Mouse (Mus musculus) forebrain, embryonic 13.5 days (tissue): ENCODE measurements at regions not wholly inside any gene's neighbourhood (a gene's known extent, or its start where the extent isn't known, plus 50 kb on each side); places are given as distances from the start of the nearest gene placed in this dataset.

Source experiments
- ATAC-seq: fragments of 200-750 bp; cut with Nextera tagmentation; 2 replicates; pipeline ENCODE4 v1.8.0; 2017
- H3K27ac ChIP-seq: fragments of 300-500 bp; sonication (generic); 2 replicates; pipeline ENCODE4 v1.5.1; 2015; ENCODE audit warnings: inconsistent platforms, mild to moderate bottlenecking, moderate library complexity
- H3K27me3 ChIP-seq: fragments of 300-500 bp; sonication (generic); 2 replicates; pipeline ENCODE4 v1.6.1; 2015; ENCODE audit warnings: mild to moderate bottlenecking, inconsistent platforms
- H3K36me3 ChIP-seq: fragments of 300-500 bp; sonication (generic); 2 replicates; pipeline ENCODE4 v1.6.1; 2015; ENCODE audit warnings: mild to moderate bottlenecking, inconsistent platforms; ENCODE audit not compliant: poor library complexity, severe bottlenecking
- H3K4me1 ChIP-seq: fragments of 300-500 bp; sonication (generic); 2 replicates; pipeline ENCODE4 v1.6.1; 2015; ENCODE audit warnings: inconsistent platforms
- H3K4me2 ChIP-seq: fragments of 300-500 bp; sonication (generic); 2 replicates; pipeline ENCODE4 v1.6.1; 2015; ENCODE audit warnings: inconsistent platforms, mild to moderate bottlenecking, moderate library complexity
- H3K4me3 ChIP-seq: fragments of 300-500 bp; sonication (generic); 2 replicates; pipeline ENCODE4 v1.5.1; 2015; ENCODE audit warnings: mild to moderate bottlenecking, inconsistent platforms
- H3K9ac ChIP-seq: fragments of 300-500 bp; sonication (generic); 2 replicates; pipeline ENCODE4 v1.6.1; 2015; ENCODE audit warnings: mild to moderate bottlenecking, inconsistent platforms
- H3K9me3 ChIP-seq: fragments of 300-500 bp; sonication (generic); replicated peaks from 2 replicates; pipeline ENCODE4 v1.6.1; 2016; ENCODE audit warnings: inconsistent platforms
- WGBS: fragments of 180-500 bp; shearing (Covaris S2); methylation state at CpG from one replicate; pipeline ENCODE4 v1.1.7; 2015; 5-methylcytosine and 5-hydroxymethylcytosine counted together

- Histone ChIP-seq H3K4me3 (no peak overlapping the region), H3K4me1 (no peaks in the 10 kb centered on the region), H3K27ac (no peak overlapping the region), H3K9ac (no peak overlapping the region), H3K27me3 (no peaks in the 10 kb centered on the region), H3K4me2 (no peak overlapping the region), H3K36me3 (no peaks in the 10 kb centered on the region), H3K9me3 (no peaks in the 10 kb centered on the region)
- WGBS, result 81% methylated on average over 6 of the region's 6 CpGs
- ATAC-seq, result peak; percentile 48; the same call in 1 of the 2 replicates
Observed at GRCm38 (mm10) chr3:113811790-113812189, 181.8 kb upstream of the Rnpc3 start.

- Histone ChIP-seq H3K36me3 (no peaks in the 10 kb centered on the region), H3K27ac (no peak overlapping the region), H3K4me2 (no peak overlapping the region), H3K27me3 (no peaks in the 10 kb centered on the region), H3K9ac (no peak overlapping the region), H3K4me1 (no peaks in the 10 kb centered on the region), H3K9me3 (no peaks in the 10 kb centered on the region), H3K4me3 (no peak overlapping the region)
- WGBS, result 47% methylated on average over 1 of the region's 1 CpGs
- ATAC-seq, result no peak
Observed at GRCm38 (mm10) chr3:113859421-113859820, 170.9 kb upstream of the Col11a1 start.

GRCm38 (mm10) chr3:113860005-113860404, 170.3 kb upstream of the Col11a1 start:
- no peaks in the 10 kb centered on the region for H3K9me3 ChIP-seq
- H3K4me2 ChIP-seq, result no peak overlapping the region
- H3K27ac ChIP-seq, result no peak overlapping the region
- 93% methylated on average over 5 of the region's 5 CpGs for WGBS
- no peak overlapping the region for H3K9ac ChIP-seq
- no peak for ATAC-seq
- H3K36me3 ChIP-seq, result no peaks in the 10 kb centered on the region
- H3K4me1 ChIP-seq, result no peaks in the 10 kb centered on the region
- H3K27me3 ChIP-seq, result no peaks in the 10 kb centered on the region
- no peak overlapping the region for H3K4me3 ChIP-seq

GRCm38 (mm10) chr3:113860426-113860825, 169.9 kb upstream of the Col11a1 start:
- Histone ChIP-seq H3K4me2 (no peak overlapping the region), H3K9me3 (no peaks in the 10 kb centered on the region), H3K4me3 (no peak overlapping the region), H3K27me3 (no peaks in the 10 kb centered on the region), H3K27ac (no peak overlapping the region), H3K36me3 (no peaks in the 10 kb centered on the region), H3K4me1 (no peaks in the 10 kb centered on the region), H3K9ac (no peak overlapping the region)
- ATAC-seq, result no peak

DNA sequence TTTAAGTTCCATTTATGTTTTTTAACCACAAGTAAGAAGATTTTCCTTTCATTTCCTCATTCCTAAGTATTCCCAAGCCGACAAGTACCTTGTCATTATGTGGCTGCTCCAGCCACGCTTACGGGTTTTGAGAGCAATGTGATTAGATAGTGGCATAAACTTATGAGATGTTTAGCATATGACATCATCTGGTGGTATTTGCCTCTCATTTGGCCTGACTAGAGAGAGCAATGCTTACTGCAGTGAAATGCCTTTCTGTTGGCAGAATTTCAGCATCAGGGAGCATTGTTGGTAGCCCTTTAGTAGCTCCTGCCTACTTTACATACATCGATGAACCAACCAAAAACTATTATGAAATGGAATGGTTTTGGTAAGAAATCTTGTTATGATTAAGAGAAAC, 157.1 kb upstream of the Col11a1 start:
- 88% methylated on average over 4 of the region's 4 CpGs for WGBS
- H3K9ac ChIP-seq, result no peak overlapping the region
- H3K4me2 ChIP-seq, result no peak overlapping the region
- no peaks in the 10 kb centered on the region for H3K4me1 ChIP-seq
- no peak for ATAC-seq
- H3K4me3 ChIP-seq, result no peak overlapping the region
- H3K36me3 ChIP-seq, result no peaks in the 10 kb centered on the region
- no peaks in the 10 kb centered on the region for H3K9me3 ChIP-seq
- H3K27me3 ChIP-seq, result no peaks in the 10 kb centered on the region
- no peak overlapping the region for H3K27ac ChIP-seq

DNA sequence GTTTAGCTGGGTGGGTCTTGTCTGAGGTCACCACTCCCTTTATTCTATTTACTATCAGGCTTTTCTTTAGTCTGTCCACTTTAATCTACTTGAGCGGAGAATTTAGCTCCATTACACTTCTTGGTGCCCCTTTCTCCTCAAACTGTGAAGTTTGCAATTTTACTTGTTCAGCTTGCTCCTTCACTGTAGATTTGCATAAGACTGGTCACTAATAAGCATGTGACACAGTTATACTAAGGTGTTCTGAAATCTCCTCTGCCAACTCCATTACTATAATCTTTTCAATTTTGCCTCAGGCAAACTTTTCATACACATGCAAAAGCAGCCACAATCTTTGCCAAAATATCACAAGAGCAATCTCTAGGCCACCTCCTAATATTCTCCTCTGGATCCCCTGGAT, 125.2 kb upstream of the Col11a1 start:
- Histone ChIP-seq H3K4me3 (no peak overlapping the region), H3K27ac (no peak overlapping the region), H3K9me3 (no peaks in the 10 kb centered on the region), H3K4me1 (no peaks in the 10 kb centered on the region), H3K4me2 (no peak overlapping the region), H3K27me3 (no peaks in the 10 kb centered on the region), H3K9ac (no peak overlapping the region), H3K36me3 (no peaks in the 10 kb centered on the region)
- 59% methylated on average over 1 of the region's 1 CpGs for WGBS
- no peak for ATAC-seq

DNA sequence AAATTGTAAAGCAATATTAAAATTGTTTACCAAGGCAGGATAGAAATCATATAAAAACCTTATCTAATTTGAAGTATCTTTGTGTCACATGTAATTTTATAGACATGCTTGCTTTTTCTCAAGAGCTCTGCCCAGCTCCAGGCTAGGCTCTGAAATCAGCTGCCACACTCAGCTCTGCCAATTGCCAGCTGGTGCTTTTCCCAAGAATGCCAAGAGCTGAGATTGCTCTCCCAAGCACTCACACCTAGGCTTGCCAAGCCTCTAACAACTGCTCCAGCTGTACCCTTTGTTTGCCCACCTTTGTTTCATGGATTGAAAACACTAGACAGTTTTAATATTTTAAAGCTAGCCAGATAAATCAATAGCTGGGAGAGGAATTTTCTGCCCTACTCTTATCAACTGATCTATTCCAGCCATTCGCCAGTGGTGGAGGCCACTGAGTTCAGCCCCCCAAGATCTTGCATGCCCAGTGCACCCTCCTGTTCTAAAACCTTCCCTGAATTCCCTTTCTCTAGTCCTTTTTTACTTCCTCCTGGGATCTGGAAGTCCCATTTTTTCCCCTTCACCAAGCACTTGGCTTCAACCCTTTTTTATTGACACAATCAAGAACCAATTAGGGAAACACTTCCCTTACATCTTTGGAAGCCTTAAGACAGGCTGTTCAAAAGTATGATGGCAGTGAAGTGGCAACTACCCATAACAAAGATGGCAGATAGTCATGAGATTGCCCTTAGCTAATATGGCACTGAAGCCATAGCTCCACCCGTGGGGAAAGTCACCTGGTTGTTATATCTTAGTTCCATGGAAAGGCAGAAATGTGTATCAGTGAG, 110.8 kb upstream of the Col11a1 start:
- H3K9ac ChIP-seq, result no peak overlapping the region
- no peaks in the 10 kb centered on the region for H3K36me3 ChIP-seq
- WGBS, result 77% methylated on average over 2 of the region's 2 CpGs
- ATAC-seq, result peak; percentile 94
- H3K4me3 ChIP-seq, result no peak overlapping the region
- H3K27ac ChIP-seq, result 0 out of 2 replicates have a peak overlapping the region, but pooled peaks have one; percentile 23
- no peaks in the 10 kb centered on the region for H3K4me1 ChIP-seq
- H3K9me3 ChIP-seq, result no peaks in the 10 kb centered on the region
- no peak overlapping the region for H3K4me2 ChIP-seq
- H3K27me3 ChIP-seq, result no peaks in the 10 kb centered on the region

DNA sequence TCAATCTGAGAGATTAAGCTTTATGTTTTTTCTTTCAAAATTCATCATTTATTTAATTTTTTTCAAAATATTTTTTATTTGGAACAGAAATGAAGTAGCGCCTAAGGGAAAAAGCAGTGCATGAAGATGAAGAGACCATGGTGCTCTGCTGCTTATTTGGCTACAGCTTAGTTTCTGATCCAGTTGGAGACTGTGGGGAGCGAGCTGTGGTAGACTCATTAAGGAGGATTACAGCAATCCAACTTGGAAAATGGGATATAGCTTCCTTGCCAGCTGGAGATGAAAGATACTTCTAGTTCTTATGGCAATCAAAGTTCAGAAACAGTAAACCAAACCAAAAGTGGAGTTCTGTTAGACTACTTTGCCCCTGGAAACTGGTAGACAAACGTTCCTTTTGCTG, 98.8 kb upstream of the Col11a1 start:
- no peaks in the 10 kb centered on the region for H3K4me1 ChIP-seq
- H3K4me3 ChIP-seq, result no peak overlapping the region
- H3K9me3 ChIP-seq, result no peaks in the 10 kb centered on the region
- ATAC-seq, result no peak
- no peaks in the 10 kb centered on the region for H3K27me3 ChIP-seq
- no peaks in the 10 kb centered on the region for H3K36me3 ChIP-seq
- no peak overlapping the region for H3K4me2 ChIP-seq
- H3K27ac ChIP-seq, result no peak overlapping the region
- 77% methylated on average over 3 of the region's 3 CpGs for WGBS
- H3K9ac ChIP-seq, result no peak overlapping the region

DNA sequence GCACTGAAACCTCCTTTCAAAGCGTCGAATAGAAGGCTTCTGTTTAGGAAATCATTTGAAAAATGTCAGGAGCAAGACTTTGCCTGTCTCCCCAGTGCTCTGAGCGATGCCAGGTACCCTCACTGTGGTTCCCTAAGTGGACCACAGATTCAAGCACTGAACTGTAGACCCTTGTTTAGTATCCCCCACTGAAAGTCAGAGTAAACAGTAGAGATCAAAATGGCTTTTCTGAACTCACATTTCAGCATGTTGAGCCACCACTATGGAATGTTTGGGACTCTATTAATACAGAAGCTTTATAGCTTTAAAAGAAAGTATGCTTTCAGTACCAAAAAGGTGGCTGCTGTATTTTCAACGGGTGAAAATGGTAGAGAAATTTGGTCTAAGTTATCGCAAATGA, 79.8 kb upstream of the Col11a1 start:
- H3K9ac ChIP-seq, result no peak overlapping the region
- H3K4me1 ChIP-seq, result no peaks in the 10 kb centered on the region
- WGBS, result 88% methylated on average over 5 of the region's 5 CpGs

DNA sequence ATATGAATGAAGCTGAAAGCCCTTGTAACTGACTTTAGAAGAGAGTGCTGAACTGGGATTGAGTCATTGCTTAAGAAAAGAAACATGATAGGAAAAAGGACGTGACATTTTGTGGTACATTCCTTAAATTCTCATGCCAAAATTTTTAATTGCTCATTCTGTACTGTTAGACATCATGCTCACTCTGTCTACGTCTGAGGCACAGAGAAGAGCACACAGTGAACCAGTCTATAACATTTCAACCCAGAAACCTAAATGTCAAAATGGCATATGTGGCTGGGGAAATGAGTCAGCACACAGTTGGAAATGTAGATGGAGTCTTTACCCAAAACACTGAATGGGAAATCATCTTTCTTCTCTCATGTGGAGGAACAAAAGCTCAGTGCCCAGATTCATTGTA, 77.9 kb upstream of the Col11a1 start:
- Histone ChIP-seq H3K9me3 (no peaks in the 10 kb centered on the region), H3K4me2 (no peak overlapping the region), H3K27me3 (no peaks in the 10 kb centered on the region), H3K27ac (no peak overlapping the region), H3K36me3 (no peaks in the 10 kb centered on the region), H3K4me3 (no peak overlapping the region), H3K9ac (no peak overlapping the region), H3K4me1 (no peaks in the 10 kb centered on the region)
- ATAC-seq, result no peak
- WGBS, result 80% methylated on average over 2 of the region's 2 CpGs

More for the DNA sequence above, 79.8 kb upstream of the Col11a1 start:
- Histone ChIP-seq H3K4me2 (no peak overlapping the region), H3K27me3 (no peaks in the 10 kb centered on the region), H3K36me3 (no peaks in the 10 kb centered on the region), H3K27ac (no peak overlapping the region), H3K4me3 (no peak overlapping the region), H3K9me3 (no peaks in the 10 kb centered on the region)
- ATAC-seq, result no peak

DNA sequence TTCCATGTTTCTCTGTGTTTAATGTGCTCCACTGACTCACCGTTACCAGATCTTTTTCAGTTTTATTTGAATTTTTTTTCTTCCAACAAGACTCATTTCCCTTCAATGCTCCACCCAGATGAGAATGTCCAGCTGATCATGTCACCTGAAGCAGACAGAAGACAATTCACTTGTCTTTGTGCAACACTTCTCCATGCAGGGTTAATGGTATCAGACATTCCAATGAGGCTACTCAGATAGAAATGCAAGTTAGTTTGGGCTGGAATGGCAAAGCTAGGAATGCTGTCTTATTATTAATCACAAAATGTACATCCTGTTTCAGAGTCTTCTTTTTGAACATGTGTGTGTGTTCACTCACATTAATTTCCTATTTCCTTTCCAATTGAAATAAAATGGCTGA, 77.2 kb upstream of the Col11a1 start:
- 93% methylated on average over 1 of the region's 1 CpGs for WGBS

DNA sequence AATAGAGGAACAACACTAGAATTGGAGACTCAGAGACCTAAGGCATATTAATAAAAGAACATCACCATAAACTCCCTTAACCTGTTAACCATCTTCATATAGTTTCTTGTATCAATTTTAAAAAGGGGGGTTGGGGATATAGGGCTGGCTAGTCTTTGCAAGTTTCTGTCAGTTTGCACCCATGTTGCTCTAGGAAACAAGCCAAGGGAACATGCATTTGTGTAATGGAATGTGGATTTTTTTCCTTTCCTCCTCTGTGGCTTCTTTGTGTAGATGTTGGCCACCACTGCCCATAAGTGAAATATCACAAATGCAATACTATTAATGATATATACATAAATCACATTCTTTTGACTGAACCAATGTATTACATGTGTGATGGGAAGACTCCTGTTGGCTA, 75.9 kb upstream of the Col11a1 start:
- Histone ChIP-seq H3K27me3 (no peaks in the 10 kb centered on the region), H3K9ac (no peak overlapping the region), H3K4me2 (no peak overlapping the region), H3K9me3 (no peaks in the 10 kb centered on the region), H3K4me1 (no peaks in the 10 kb centered on the region), H3K36me3 (no peaks in the 10 kb centered on the region), H3K27ac (no peak overlapping the region), H3K4me3 (no peak overlapping the region)
- no peak for ATAC-seq

More for the DNA sequence above, 77.2 kb upstream of the Col11a1 start:
- Histone ChIP-seq H3K4me1 (no peaks in the 10 kb centered on the region), H3K4me2 (no peak overlapping the region), H3K27me3 (no peaks in the 10 kb centered on the region), H3K9me3 (no peaks in the 10 kb centered on the region), H3K9ac (no peak overlapping the region), H3K36me3 (no peaks in the 10 kb centered on the region), H3K27ac (no peak overlapping the region), H3K4me3 (no peak overlapping the region)
- ATAC-seq, result no peak

- Histone ChIP-seq H3K9ac (no peak overlapping the region), H3K4me3 (no peak overlapping the region), H3K9me3 (no peaks in the 10 kb centered on the region), H3K27me3 (no peaks in the 10 kb centered on the region), H3K4me1 (no peaks in the 10 kb centered on the region), H3K36me3 (no peaks in the 10 kb centered on the region), H3K4me2 (no peak overlapping the region), H3K27ac (no peak overlapping the region)
- ATAC-seq, result no peak
- WGBS, result 59% methylated on average over 2 of the region's 2 CpGs
Observed at GRCm38 (mm10) chr3:113960080-113960479, 70.3 kb upstream of the Col11a1 start.
